ENCODE assay signal across 7 mouse cellular contexts in genomic region chr7:77131950-77132349, GRCm38 (mm10).
DNase-seq lines count a peak whose midpoint lies in the region; ATAC-seq and TF ChIP-seq lines count a peak whose summit lies in the region.

No protein-coding gene starts in this region.

- H3K36me3 ChIP-seq in lung, embryonic 14.5 days (ENCODE audit: insufficient read depth), result no peaks in the 10 kb centered on the region
- no peaks in the 10 kb centered on the region for H3K36me3 ChIP-seq in hindbrain, embryonic 13.5 days
- H3K36me3 ChIP-seq in midbrain, embryonic 16.5 days (ENCODE audit: control insufficient read depth, insufficient read depth, low read length), result no peaks in the 10 kb centered on the region

- H3K4me2 ChIP-seq in lung, embryonic 14.5 days, result no peak overlapping the region
- H3K4me2 ChIP-seq in hindbrain, embryonic 13.5 days, result peak overlapping the region; percentile 23
- H3K4me2 ChIP-seq in midbrain, embryonic 16.5 days (ENCODE audit: low read length), result peak overlapping the region; percentile 40

- no peak overlapping the region for H3K27ac ChIP-seq in lung, embryonic 14.5 days (ENCODE audit: low read depth)
- no peak overlapping the region for H3K27ac ChIP-seq in hindbrain, embryonic 13.5 days
- H3K27ac ChIP-seq in midbrain, embryonic 16.5 days (ENCODE audit: low read length), result no peak overlapping the region

- peak; percentile 68; the same call in 1 of the 2 replicates for ATAC-seq in lung, embryonic 14.5 days (ENCODE audit: insufficient read depth)
- ATAC-seq in hindbrain, embryonic 13.5 days (ENCODE audit: low FRiP score), result peak; percentile 73; the same call in 1 of the 2 replicates
- peak; percentile 79 for ATAC-seq in midbrain, embryonic 16.5 days

- peaks cover 7% of the 10 kb centered on the region for H3K4me1 ChIP-seq in lung, embryonic 14.5 days (ENCODE audit: insufficient read depth)
- H3K4me1 ChIP-seq in hindbrain, embryonic 13.5 days (replicated peaks), result peaks cover 8% of the 10 kb centered on the region
- H3K4me1 ChIP-seq in midbrain, embryonic 16.5 days (ENCODE audit: control insufficient read depth, insufficient read depth, low read length), result no peaks in the 10 kb centered on the region; the same call in 1 of the 2 replicates

- WGBS in lung, embryonic 14.5 days, result 31% methylated on average over 7 of the region's 7 CpGs
- WGBS in hindbrain, embryonic 13.5 days, result 16% methylated on average over 7 of the region's 7 CpGs
- 18% methylated on average over 7 of the region's 7 CpGs for WGBS in midbrain, embryonic 16.5 days

- H3K9me3 ChIP-seq in lung, embryonic 14.5 days (ENCODE audit: low read depth, low read length), result no peaks in the 10 kb centered on the region
- no peaks in the 10 kb centered on the region for H3K9me3 ChIP-seq in hindbrain, embryonic 13.5 days
- H3K9me3 ChIP-seq in midbrain, embryonic 16.5 days (replicated peaks; ENCODE audit: control insufficient read depth, low read length, poor library complexity, severe bottlenecking), result no peaks in the 10 kb centered on the region

- no peaks in the 10 kb centered on the region for H3K27me3 ChIP-seq in lung, embryonic 14.5 days (ENCODE audit: insufficient read depth, low read length)
- H3K27me3 ChIP-seq in hindbrain, embryonic 13.5 days, result no peaks in the 10 kb centered on the region
- no peaks in the 10 kb centered on the region for H3K27me3 ChIP-seq in midbrain, embryonic 16.5 days (ENCODE audit: control insufficient read depth, insufficient read depth, low read depth, low read length)

- TF ChIP-seq CTCF in lung, embryonic 14.5 days (IDR thresholded peaks at IDR 0.05; ENCODE audit: low read depth), result peak; percentile 62

- H3K9ac ChIP-seq in lung, embryonic 14.5 days, result no peak overlapping the region
- H3K9ac ChIP-seq in hindbrain, embryonic 13.5 days, result no peak overlapping the region
- H3K9ac ChIP-seq in midbrain, embryonic 16.5 days (ENCODE audit: low read depth, low read length), result no peak overlapping the region

- H3K4me3 ChIP-seq in lung, embryonic 14.5 days (ENCODE audit: low read depth, low read length), result no peak overlapping the region
- no peak overlapping the region for H3K4me3 ChIP-seq in hindbrain, embryonic 13.5 days
- no peak overlapping the region for H3K4me3 ChIP-seq in midbrain, embryonic 16.5 days (ENCODE audit: low read depth, low read length)

- DNase-seq in lung, embryonic 14.5 days, result peak; percentile 69
- DNase-seq in lung, adult 18-20 months, result no peak
- peak; percentile 53 to 64 for DNase-seq in cerebellum, postnatal 10 days
- no peak for DNase-seq in urinary bladder, adult 2 months (ENCODE audit: low spot score)
- no peak for DNase-seq in spleen, postnatal 14 days (ENCODE audit: low spot score in 2 of 2)

Comparison
In these comparisons a context has a peak if more than half of its experiments do, and no peak if none do; other contexts are left out.
1. DNase-seq: peak in lung, embryonic 14.5 days (single experiment) and cerebellum, postnatal 10 days (2 of 2); none in lung, adult 18-20 months (0 of 2), urinary bladder, adult 2 months (single experiment) and spleen, postnatal 14 days (0 of 2).
2. Peak in every context shown above with its lines, with median percentiles within 50 percentile points of each other: ATAC-seq.